Mouse (Mus musculus): ENCODE results near the gene Itih5. TPM values are rescaled to one million over a fixed set of nuclear protein-coding genes. Genes with fewer than 3 reads are reported as not detected.

The Itih5 gene
- total and polyA plus RNA-seq, 3 experiments = not detected

DNA sequence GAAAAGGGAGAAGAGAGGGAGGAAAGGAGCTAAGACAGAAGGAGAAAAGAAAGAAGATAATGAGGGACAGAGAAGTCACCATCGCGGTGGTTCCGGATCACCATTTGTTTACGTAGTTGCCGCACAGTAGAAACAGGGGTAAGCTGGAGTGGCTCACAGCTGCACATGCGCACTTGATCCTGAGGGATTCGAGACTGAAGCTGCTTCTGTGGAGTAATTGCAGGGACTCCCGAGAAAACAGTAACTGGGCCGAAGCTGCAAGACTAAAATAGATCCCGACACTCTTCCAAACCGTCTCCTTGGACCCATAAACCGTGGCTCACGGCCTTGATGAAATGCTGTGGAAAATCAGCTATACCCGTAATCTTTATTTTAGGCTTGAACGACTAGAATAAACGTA is 16.6 kb downstream of the Itih5 start:
- Histone ChIP-seq H3K27me3 (ENCODE audit: control insufficient read depth in 1 of 2, insufficient read depth in 2 of 2, low read length in 2 of 2) (no peaks in the 10 kb centered on the region), H3K4me1 (ENCODE audit: control insufficient read depth in 1 of 2, insufficient read depth in 2 of 2, low read length in 2 of 2) (peaks cover 0 to 11% of the 10 kb centered on the region in 2 experiments; a peak in 1 of 4 replicates), H3K9ac (ENCODE audit: control insufficient read depth, low read depth, low read length, poor library complexity, severe bottlenecking) (no peak overlapping the region), H3K4me3 (ENCODE audit: control insufficient read depth in 1 of 2, insufficient read depth in 1 of 2, low read depth in 2 of 2, low read length in 2 of 2) (no peak overlapping the region), H3K27ac (ENCODE audit: control insufficient read depth, low read depth, low read length) (no peak overlapping the region), H3K36me3 (ENCODE audit: control insufficient read depth in 1 of 2, insufficient read depth in 2 of 2, low read length in 2 of 2) (no peaks in the 10 kb centered on the region), H3K9me3 (replicated peaks; ENCODE audit: insufficient read depth, low read length) (no peaks in the 10 kb centered on the region), H3K79me2 (ENCODE audit: control insufficient read depth, insufficient read depth, low read length, poor library complexity) (no peaks in the 10 kb centered on the region)
- TF ChIP-seq GABPA (IDR thresholded peaks at IDR 0.05; ENCODE audit: low read depth, low read length) (no peak), TAL1 (IDR thresholded peaks at IDR 0.05; ENCODE audit: low read length) (no peak), GATA1 (IDR thresholded peaks at IDR 0.05; ENCODE audit: low read depth, low read length) (no peak), CHD1 (IDR thresholded peaks at IDR 0.05; ENCODE audit: low read depth, low read length) (no peak), POLR2AphosphoS2 (IDR thresholded peaks at IDR 0.05; ENCODE audit: low read length) (no peak), USF1 (IDR thresholded peaks at IDR 0.05; ENCODE audit: low read depth, low read length) (no peak), MAX (IDR thresholded peaks at IDR 0.05; ENCODE audit: low read length) (no peak), MYB (IDR thresholded peaks at IDR 0.05; ENCODE audit: low read depth, low read length) (no peak), POLR2AphosphoS5 (IDR thresholded peaks at IDR 0.05; ENCODE audit: borderline replicate concordance, low read depth, low read length) (no peak), USF2 (IDR thresholded peaks at IDR 0.05; ENCODE audit: borderline replicate concordance in 1 of 2, insufficient read depth in 1 of 2, low read depth in 1 of 2, low read length in 2 of 2) (no peak), ZC3H11A (IDR thresholded peaks at IDR 0.05; ENCODE audit: low read depth, low read length) (no peak)
- DNase-seq (ENCODE audit: low read depth, low spot score) = no peak

DNA sequence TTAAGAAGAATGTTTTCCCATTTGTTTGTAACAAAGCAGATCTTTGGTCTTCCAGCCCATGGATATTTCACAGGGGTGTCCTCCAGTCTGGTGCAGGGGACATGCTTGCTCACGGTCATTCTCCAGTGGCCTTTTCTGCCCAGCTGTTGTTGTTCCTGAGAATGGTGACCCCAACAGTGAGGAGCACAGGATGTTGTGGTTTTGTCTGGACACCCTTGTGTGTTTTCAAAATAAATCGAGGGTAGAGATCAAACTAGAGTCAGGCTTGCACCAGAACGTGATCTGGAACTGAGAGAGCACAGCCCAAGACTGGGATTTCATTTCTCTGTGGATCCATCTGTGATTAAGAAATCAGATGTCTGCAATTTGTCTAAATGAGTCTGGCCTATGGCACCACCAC is 40.2 kb downstream of the Itih5 start:
- H3K27me3 ChIP-seq (ENCODE audit: control insufficient read depth in 1 of 2, insufficient read depth in 2 of 2, low read length in 2 of 2) = no peaks in the 10 kb centered on the region
- H3K9me3 ChIP-seq (replicated peaks; ENCODE audit: insufficient read depth, low read length) = no peaks in the 10 kb centered on the region
- H3K27ac ChIP-seq (ENCODE audit: control insufficient read depth, low read depth, low read length) = no peak overlapping the region
- TF ChIP-seq CHD1 (IDR thresholded peaks at IDR 0.05; ENCODE audit: low read depth, low read length) = no peak
- TF ChIP-seq JUND (IDR thresholded peaks at IDR 0.05; ENCODE audit: low read depth, low read length) = no peak
- no peak for TF ChIP-seq RCOR1 (IDR thresholded peaks at IDR 0.05; ENCODE audit: low read depth, low read length)
- no peak for TF ChIP-seq USF2 (IDR thresholded peaks at IDR 0.05; ENCODE audit: borderline replicate concordance in 1 of 2, insufficient read depth in 1 of 2, low read depth in 1 of 2, low read length in 2 of 2)
- no peak for TF ChIP-seq SMC3 (IDR thresholded peaks at IDR 0.05; ENCODE audit: low read depth, low read length)
- TF ChIP-seq EP300 (IDR thresholded peaks at IDR 0.05; ENCODE audit: low read depth in 1 of 2, low read length in 2 of 2) = no peak
- TF ChIP-seq POLR2AphosphoS2 (IDR thresholded peaks at IDR 0.05; ENCODE audit: low read length) = no peak
- TF ChIP-seq NELFE (IDR thresholded peaks at IDR 0.05; ENCODE audit: low read depth, low read length) = no peak
- no peak for TF ChIP-seq POLR2A (IDR thresholded peaks at IDR 0.05; ENCODE audit: control insufficient read depth in 1 of 2, insufficient read depth in 1 of 2, low read depth in 1 of 2, low read length in 2 of 2, poor library complexity in 1 of 2)
- no peak for TF ChIP-seq ZKSCAN1 (IDR thresholded peaks at IDR 0.05; ENCODE audit: low read depth, low read length)
- no peak for TF ChIP-seq MXI1 (IDR thresholded peaks at IDR 0.05; ENCODE audit: low read depth, low read length)
- TF ChIP-seq GATA1 (IDR thresholded peaks at IDR 0.05; ENCODE audit: low read depth, low read length) = no peak
- TF ChIP-seq TBP (IDR thresholded peaks at IDR 0.05; ENCODE audit: low read depth, low read length) = no peak
- no peaks in the 10 kb centered on the region for H3K36me3 ChIP-seq (ENCODE audit: control insufficient read depth in 1 of 2, insufficient read depth in 2 of 2, low read length in 2 of 2)
- H3K4me1 ChIP-seq (ENCODE audit: control insufficient read depth in 1 of 2, insufficient read depth in 2 of 2, low read length in 2 of 2) = no peaks in the 10 kb centered on the region
- H3K79me2 ChIP-seq (ENCODE audit: control insufficient read depth, insufficient read depth, low read length, poor library complexity) = no peaks in the 10 kb centered on the region
- no peak overlapping the region for H3K4me3 ChIP-seq (ENCODE audit: control insufficient read depth in 1 of 2, insufficient read depth in 1 of 2, low read depth in 2 of 2, low read length in 2 of 2)
- H3K9ac ChIP-seq (ENCODE audit: control insufficient read depth, low read depth, low read length, poor library complexity, severe bottlenecking) = no peak overlapping the region
- DNase-seq (ENCODE audit: low read depth, low spot score) = no peak
